In the genomic region with DNA sequence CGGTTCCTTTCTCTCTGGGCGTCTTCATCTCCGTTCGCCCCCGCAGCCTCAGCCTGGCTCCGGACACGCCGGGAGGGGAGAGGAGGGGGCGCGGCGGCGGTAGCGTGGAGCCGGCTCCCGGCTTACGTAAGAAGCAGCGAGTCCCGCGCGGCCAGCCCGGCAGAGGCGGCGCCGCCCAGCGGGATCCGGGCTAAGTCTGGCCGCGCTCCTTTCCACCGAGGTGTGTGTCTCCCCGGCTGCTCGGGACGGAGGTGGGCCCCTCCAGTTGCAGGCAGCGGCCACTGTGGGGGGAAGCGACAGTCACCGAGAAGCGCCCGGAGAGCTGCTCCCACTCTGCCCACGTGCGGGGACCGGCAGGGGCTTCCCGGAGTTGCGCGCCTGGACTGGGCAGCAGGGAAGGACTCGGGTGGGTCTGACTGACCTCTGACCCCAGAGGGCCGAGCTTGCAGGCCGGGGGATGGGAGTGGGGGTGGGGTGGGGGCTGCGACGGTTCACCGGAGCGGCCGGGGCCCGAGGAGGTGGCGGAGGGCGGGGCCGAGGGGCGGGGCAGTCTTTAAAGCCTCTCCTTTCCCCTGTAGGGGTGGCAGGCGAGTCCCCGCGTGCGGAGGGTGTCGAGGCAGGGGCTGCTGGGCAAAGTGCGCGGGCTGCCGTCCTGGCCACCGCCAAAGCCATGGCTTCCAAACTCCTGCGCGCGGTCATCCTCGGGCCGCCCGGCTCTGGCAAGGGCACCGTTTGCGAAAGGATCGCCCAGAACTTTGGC, we compare ENCODE assay signal across 8 mouse cellular contexts. TPM values are rescaled to one million over a fixed set of nuclear protein-coding genes. Genes with fewer than 3 reads are reported as not detected.
A peak's percentile ranks its signal among the peaks of the same experiment; 100 is the strongest.
DNase-seq lines count a peak whose midpoint lies in the region; ATAC-seq and TF ChIP-seq lines count a peak whose summit lies in the region.

A gene (plus strand): TSS at position 127 of the 760 bp plus-strand sequence.

- intact Hi-C loops in heart, postnatal 10 days (cut with DNase I): no loop called here

- no peak for TF ChIP-seq POLR2A in olfactory bulb, adult 2 months (IDR thresholded peaks at IDR 0.05; ENCODE audit: insufficient read depth, low read depth, low read length)

- peak within 1 kb of the TSS; percentile 79 for H3K9ac ChIP-seq in forebrain, embryonic 13.5 days

- peak within 1 kb of the TSS; percentile 97 for H3K4me2 ChIP-seq in forebrain, embryonic 13.5 days

- H3K36me3 ChIP-seq in forebrain, embryonic 13.5 days (ENCODE audit: poor library complexity, severe bottlenecking): no peaks in the 10 kb centered on the region

- peak within 1 kb of the TSS; percentile 68 for H3K4me3 ChIP-seq in forebrain, embryonic 13.5 days
- peak within 1 kb of the TSS; percentile 55 for H3K4me3 ChIP-seq in olfactory bulb, adult 2 months (ENCODE audit: insufficient read depth, low read depth, low read length)

- no peaks in the 10 kb centered on the region for H3K9me3 ChIP-seq in forebrain, embryonic 13.5 days (replicated peaks)

- WGBS in forebrain, embryonic 13.5 days: under 1% methylated on average over 54 of the region's 74 CpGs
- under 1% methylated on average over 66 of the region's 74 CpGs for WGBS in olfactory bulb, adult 2 months

- 0 out of 2 replicates have a peak, but pooled peaks cover 2% of the 10 kb centered on the region for H3K27me3 ChIP-seq in forebrain, embryonic 13.5 days

- H3K27ac ChIP-seq in forebrain, embryonic 13.5 days: peak within 1 kb of the TSS; percentile 31; the same call in 1 of the 2 replicates
- no peak within 1 kb of the TSS for H3K27ac ChIP-seq in olfactory bulb, adult 2 months (ENCODE audit: insufficient read depth, low read depth, low read length)

- DNase-seq in ES-CJ7 (ENCODE audit: low read depth, low spot score): peak; percentile 42
- DNase-seq in c-Kit-positive CD71-negative TER-119-negative erythroid progenitor cells, embryonic 14.5 days (ENCODE audit: low read depth): peak; percentile 24
- DNase-seq in heart, postnatal 10 days: peak; percentile 54 to 57
- DNase-seq in kidney, postnatal 36 days: peak; percentile 84 to 87
- peak; percentile 33 to 36 for DNase-seq in lung, adult 18-20 months
- peak; percentile 38 for DNase-seq in urinary bladder, adult 2 months (ENCODE audit: low spot score)

- no peak for TF ChIP-seq CTCF in olfactory bulb, adult 2 months (IDR thresholded peaks at IDR 0.05; ENCODE audit: insufficient read depth, low read depth, low read length)

- ATAC-seq in forebrain, embryonic 13.5 days: peak; percentile 78

- peaks cover 14% of the 10 kb centered on the region for H3K4me1 ChIP-seq in forebrain, embryonic 13.5 days
- H3K4me1 ChIP-seq in olfactory bulb, adult 2 months (ENCODE audit: control insufficient read depth, insufficient read depth, low read length): peaks cover 4% of the 10 kb centered on the region; the same call in 1 of the 2 replicates

RNA-seq across cellular contexts. Expression of the gene that starts here (rescaled TPM):
- 9.7 and 10.2 TPM in 2 replicates for polyA plus RNA-seq in forebrain, embryonic 13.5 days (2015; fragmentation: Nextera tagmentation; extraction: Ambion mirVana)
- 10 to 100 TPM; 10.1 to 14.5 TPM for total RNA-seq in heart, postnatal 10 days (2021)
- polyA plus RNA-seq in olfactory bulb, adult 2 months (2012; ENCODE audit: insufficient read depth, insufficient read length, low replicate concordance, missing spikeins): not detected in 2 replicates
- polyA plus RNA-seq in urinary bladder, adult 2 months (2012; rRNA removed): 9.5 and 9.8 TPM in 2 replicates

Comparison
In these comparisons a context has a peak if more than half of its experiments do, and no peak if none do; other contexts are left out.
1. RNA of the gene that starts here (polyA plus RNA-seq): 9.7 to 10.2 TPM in forebrain, embryonic 13.5 days and 9.5 to 9.8 TPM in urinary bladder, adult 2 months; not detected in olfactory bulb, adult 2 months; every median in the first group is over 10 times any median in the second.
2. DNase-seq: peak in every context shown above with its lines; median percentile 86 in kidney, postnatal 36 days; 56 in heart, postnatal 10 days; 42 in ES-CJ7; 38 in urinary bladder, adult 2 months; 34 in lung, adult 18-20 months; 24 in c-Kit-positive CD71-negative TER-119-negative erythroid progenitor cells, embryonic 14.5 days.